Mouse (Mus musculus): ENCODE data around the gene Samm50. TPM values are rescaled to one million over a fixed set of nuclear protein-coding genes. Genes with fewer than 3 reads are reported as not detected.

Gene Samm50
- polyA plus RNA-seq, 1 experiment from 2014 or later = 89.4 TPM

- no peaks in the 10 kb centered on the region for H3K36me3 ChIP-seq
- no peaks in the 10 kb centered on the region for H3K9me3 ChIP-seq (replicated peaks)
- no peak for ATAC-seq (ENCODE audit: low FRiP score)
- 60% methylated on average over 7 of the region's 7 CpGs for whole genome bisulfite sequencing
- H3K4me2 ChIP-seq = no peak overlapping the region
- H3K4me1 ChIP-seq = peaks cover 29% of the 10 kb centered on the region
- H3K9ac ChIP-seq (replicated peaks) = no peak overlapping the region
- peaks cover 5% of the 10 kb centered on the region; the same call in 1 of the 2 replicates for H3K27me3 ChIP-seq (replicated peaks)
- H3K27ac ChIP-seq (replicated peaks) = no peak overlapping the region
- H3K4me3 ChIP-seq (replicated peaks) = no peak overlapping the region
Observed at GRCm38 (mm10) chr15:84241520-84241919, 49.5 kb downstream of the Samm50 start.

- H3K4me3 ChIP-seq (replicated peaks) = no peak overlapping the region
- peak; percentile 28; the same call in 1 of the 2 replicates for ATAC-seq (ENCODE audit: low FRiP score)
- H3K9ac ChIP-seq (replicated peaks) = no peak overlapping the region; the same call in 1 of the 2 replicates
- no peaks in the 10 kb centered on the region for H3K27me3 ChIP-seq (replicated peaks)
- H3K4me2 ChIP-seq = no peak overlapping the region
- H3K27ac ChIP-seq (replicated peaks) = peak overlapping the region; percentile 56; the same call in 1 of the 2 replicates
- H3K4me1 ChIP-seq = peaks cover 7% of the 10 kb centered on the region
- WGBS = 47% methylated on average over 7 of the region's 7 CpGs
- no peaks in the 10 kb centered on the region for H3K36me3 ChIP-seq
- H3K9me3 ChIP-seq (replicated peaks) = no peaks in the 10 kb centered on the region
Observed at GRCm38 (mm10) chr15:84245104-84245503, 53.1 kb downstream of the Samm50 start.

GRCm38 (mm10) chr15:84246195-84246594 lies 54.2 kb downstream of the Samm50 start:
- no peaks in the 10 kb centered on the region; the same call in 1 of the 2 replicates for H3K27me3 ChIP-seq (replicated peaks)
- H3K36me3 ChIP-seq = no peaks in the 10 kb centered on the region
- no peaks in the 10 kb centered on the region for H3K9me3 ChIP-seq (replicated peaks)
- H3K4me3 ChIP-seq (replicated peaks) = no peak overlapping the region
- H3K4me2 ChIP-seq = no peak overlapping the region
- H3K27ac ChIP-seq (replicated peaks) = no peak overlapping the region
- H3K4me1 ChIP-seq = peaks cover 16% of the 10 kb centered on the region
- WGBS = 81% methylated on average over 6 of the region's 6 CpGs
- ATAC-seq (ENCODE audit: low FRiP score) = no peak
- no peak overlapping the region for H3K9ac ChIP-seq (replicated peaks)

- H3K36me3 ChIP-seq = no peaks in the 10 kb centered on the region
- no peaks in the 10 kb centered on the region; the same call in 1 of the 2 replicates for H3K27me3 ChIP-seq (replicated peaks)
- no peak overlapping the region for H3K4me3 ChIP-seq (replicated peaks)
- H3K4me1 ChIP-seq = peaks cover 20% of the 10 kb centered on the region
- WGBS = 88% methylated on average over 3 of the region's 3 CpGs
- ATAC-seq (ENCODE audit: low FRiP score) = no peak
- no peak overlapping the region for H3K4me2 ChIP-seq
- H3K27ac ChIP-seq (replicated peaks) = no peak overlapping the region
- no peaks in the 10 kb centered on the region for H3K9me3 ChIP-seq (replicated peaks)
- H3K9ac ChIP-seq (replicated peaks) = no peak overlapping the region
Observed at GRCm38 (mm10) chr15:84247309-84247708, 55.3 kb downstream of the Samm50 start.

GRCm38 (mm10) chr15:84251227-84251626 lies 59.2 kb downstream of the Samm50 start:
- Histone ChIP-seq H3K4me2 (no peak overlapping the region), H3K36me3 (no peaks in the 10 kb centered on the region), H3K4me3 (replicated peaks) (no peak overlapping the region), H3K9ac (replicated peaks) (no peak overlapping the region), H3K9me3 (replicated peaks) (no peaks in the 10 kb centered on the region), H3K27me3 (replicated peaks) (no peaks in the 10 kb centered on the region; the same call in 1 of the 2 replicates), H3K4me1 (peaks cover 19% of the 10 kb centered on the region), H3K27ac (replicated peaks) (no peak overlapping the region)
- WGBS = 16% methylated on average over 13 of the region's 13 CpGs
- no peak for ATAC-seq (ENCODE audit: low FRiP score)

GRCm38 (mm10) chr15:84252645-84253044 lies 60.6 kb downstream of the Samm50 start:
- no peak for ATAC-seq (ENCODE audit: low FRiP score)
- 90% methylated on average over 7 of the region's 7 CpGs for whole genome bisulfite sequencing

GRCm38 (mm10) chr15:84253757-84254156 lies 61.7 kb downstream of the Samm50 start:
- ATAC-seq (ENCODE audit: low FRiP score) = no peak
- Histone ChIP-seq H3K9me3 (replicated peaks) (no peaks in the 10 kb centered on the region), H3K36me3 (no peaks in the 10 kb centered on the region), H3K27me3 (replicated peaks) (peaks cover 12% of the 10 kb centered on the region; the same call in 1 of the 2 replicates), H3K9ac (replicated peaks) (no peak overlapping the region), H3K27ac (replicated peaks) (no peak overlapping the region), H3K4me2 (no peak overlapping the region), H3K4me1 (peaks cover 21% of the 10 kb centered on the region), H3K4me3 (replicated peaks) (no peak overlapping the region)
- WGBS = 47% methylated on average over 11 of the region's 11 CpGs

More at GRCm38 (mm10) chr15:84252645-84253044, 60.6 kb downstream of the Samm50 start:
- Histone ChIP-seq H3K4me3 (replicated peaks) (no peak overlapping the region), H3K27me3 (replicated peaks) (peaks cover 5% of the 10 kb centered on the region; the same call in 1 of the 2 replicates), H3K4me2 (no peak overlapping the region), H3K4me1 (peaks cover 19% of the 10 kb centered on the region), H3K36me3 (no peaks in the 10 kb centered on the region), H3K27ac (replicated peaks) (no peak overlapping the region), H3K9me3 (replicated peaks) (no peaks in the 10 kb centered on the region), H3K9ac (replicated peaks) (no peak overlapping the region)

GRCm38 (mm10) chr15:84254387-84254786 lies 62.3 kb downstream of the Samm50 start:
- no peaks in the 10 kb centered on the region for H3K9me3 ChIP-seq (replicated peaks)
- no peak overlapping the region for H3K9ac ChIP-seq (replicated peaks)
- WGBS = 67% methylated on average over 8 of the region's 8 CpGs
- no peak for ATAC-seq (ENCODE audit: low FRiP score)
- H3K4me1 ChIP-seq = peaks cover 23% of the 10 kb centered on the region
- no peak overlapping the region for H3K4me3 ChIP-seq (replicated peaks)
- H3K27me3 ChIP-seq (replicated peaks) = peaks cover 14% of the 10 kb centered on the region
- no peak overlapping the region for H3K27ac ChIP-seq (replicated peaks)
- no peak overlapping the region for H3K4me2 ChIP-seq
- no peaks in the 10 kb centered on the region for H3K36me3 ChIP-seq

- no peaks in the 10 kb centered on the region for H3K36me3 ChIP-seq
- H3K9ac ChIP-seq (replicated peaks) = no peak overlapping the region
- H3K4me1 ChIP-seq = peaks cover 27% of the 10 kb centered on the region
- H3K27me3 ChIP-seq (replicated peaks) = peaks cover 15% of the 10 kb centered on the region; the same call in 1 of the 2 replicates
- H3K9me3 ChIP-seq (replicated peaks) = no peaks in the 10 kb centered on the region
- ATAC-seq (ENCODE audit: low FRiP score) = no peak
- H3K4me3 ChIP-seq (replicated peaks) = no peak overlapping the region
- H3K27ac ChIP-seq (replicated peaks) = no peak overlapping the region
- H3K4me2 ChIP-seq = no peak overlapping the region
- WGBS = 76% methylated on average over 12 of the region's 12 CpGs
Observed at GRCm38 (mm10) chr15:84256254-84256850, 64.3 kb downstream of the Samm50 start.

GRCm38 (mm10) chr15:84256864-84257263 lies 64.8 kb downstream of the Samm50 start:
- no peak for ATAC-seq (ENCODE audit: low FRiP score)
- Histone ChIP-seq H3K4me1 (peaks cover 24% of the 10 kb centered on the region), H3K27me3 (replicated peaks) (peaks cover 15% of the 10 kb centered on the region; the same call in 1 of the 2 replicates)

GRCm38 (mm10) chr15:84258602-84259355 lies 66.7 kb downstream of the Samm50 start:
- Histone ChIP-seq H3K9ac (replicated peaks) (no peak overlapping the region), H3K27ac (replicated peaks) (no peak overlapping the region), H3K4me3 (replicated peaks) (no peak overlapping the region), H3K4me1 (peaks cover 21% of the 10 kb centered on the region), H3K27me3 (replicated peaks) (peaks cover 15% of the 10 kb centered on the region; the same call in 1 of the 2 replicates), H3K36me3 (no peaks in the 10 kb centered on the region), H3K4me2 (no peak overlapping the region), H3K9me3 (replicated peaks) (no peaks in the 10 kb centered on the region)
- 59% methylated on average over 9 of the region's 9 CpGs for WGBS
- ATAC-seq (ENCODE audit: low FRiP score) = no peak

More at GRCm38 (mm10) chr15:84256864-84257263, 64.8 kb downstream of the Samm50 start:
- H3K4me3 ChIP-seq (replicated peaks) = no peak overlapping the region
- H3K9me3 ChIP-seq (replicated peaks) = no peaks in the 10 kb centered on the region
- no peaks in the 10 kb centered on the region for H3K36me3 ChIP-seq
- no peak overlapping the region for H3K9ac ChIP-seq (replicated peaks)
- no peak overlapping the region for H3K4me2 ChIP-seq
- no peak overlapping the region for H3K27ac ChIP-seq (replicated peaks)
- 98% methylated on average over 5 of the region's 5 CpGs for WGBS
